Mouse (Mus musculus) MEL (cell line): Measurements from ENCODE around the gene Mog.

Experiments
- BHLHE40 ChIP-seq: IDR thresholded peaks from 2 replicates; pipeline ENCODE4 v1.6.1; 2012; ENCODE audit warnings: low read depth, mild to moderate bottlenecking, inconsistent platforms, low read length, improper control_type of control experiment, borderline replicate concordance
- CTCF ChIP-seq, 3 experiments: IDR thresholded peaks in 2 of 3; conservative IDR thresholded peaks in 1 of 3; 2 replicates each; pipeline ENCODE4 v1.5.1; 2011 to 2012; ENCODE audit warnings: low read length in 3 of 3, low read depth in 2 of 3, mild to moderate bottlenecking in 2 of 3, improper control_type of control experiment in 1 of 3, inconsistent platforms in 1 of 3, mixed read lengths in 1 of 3, moderate library complexity in 1 of 3; ENCODE audit not compliant: control insufficient read depth in 1 of 3, insufficient read depth in 1 of 3, poor library complexity in 1 of 3, severe bottlenecking in 1 of 3
- EP300 ChIP-seq, 2 experiments: IDR thresholded peaks; 2 replicates each; pipeline ENCODE4 v1.6.1; 2011; ENCODE audit warnings: improper control_type of control experiment in 2 of 2, low read length in 2 of 2, low read depth in 1 of 2, mild to moderate bottlenecking in 1 of 2
- MAZ ChIP-seq: IDR thresholded peaks from 2 replicates; pipeline ENCODE4 v1.6.1; 2012; ENCODE audit warnings: low read depth, mild to moderate bottlenecking, inconsistent platforms, low read length, improper control_type of control experiment
- MEF2A ChIP-seq: IDR thresholded peaks from 2 replicates; pipeline ENCODE4 v1.6.1; 2014; ENCODE audit warnings: low read depth, mild to moderate bottlenecking, inconsistent platforms, low read length, improper control_type of control experiment; ENCODE audit not compliant: poor library complexity, insufficient replicate concordance, severe bottlenecking; ENCODE audit errors: extremely low read depth
- MXI1 ChIP-seq: IDR thresholded peaks from 2 replicates; pipeline ENCODE4 v1.6.1; 2011; ENCODE audit warnings: mild to moderate bottlenecking, low read depth, low read length, improper control_type of control experiment
- MYC ChIP-seq: IDR thresholded peaks from 2 replicates; pipeline ENCODE4 v1.6.1; 2011; ENCODE audit warnings: low read depth, mild to moderate bottlenecking, low read length, improper control_type of control experiment, moderate library complexity
- NELFE ChIP-seq: IDR thresholded peaks from 2 replicates; pipeline ENCODE4 v1.6.1; 2011; ENCODE audit warnings: low read depth, low read length, improper control_type of control experiment
- POLR2A ChIP-seq, 2 experiments: IDR thresholded peaks; 2 replicates each; pipeline ENCODE4 v1.6.1; 2011 to 2012; ENCODE audit warnings: low read length in 2 of 2, mild to moderate bottlenecking in 2 of 2, control low read depth in 1 of 2, improper control_type of control experiment in 1 of 2, low read depth in 1 of 2, moderate library complexity in 1 of 2; ENCODE audit not compliant: control insufficient read depth in 1 of 2, insufficient read depth in 1 of 2, poor library complexity in 1 of 2
- ZC3H11A ChIP-seq: IDR thresholded peaks from 2 replicates; pipeline ENCODE4 v1.6.1; 2012; ENCODE audit warnings: low read depth, mild to moderate bottlenecking, inconsistent platforms, low read length, improper control_type of control experiment
- ZNF384 ChIP-seq: IDR thresholded peaks from 2 replicates; pipeline ENCODE4 v1.6.1; 2012; ENCODE audit warnings: low read depth, mild to moderate bottlenecking, inconsistent platforms, low read length, improper control_type of control experiment

DNA sequence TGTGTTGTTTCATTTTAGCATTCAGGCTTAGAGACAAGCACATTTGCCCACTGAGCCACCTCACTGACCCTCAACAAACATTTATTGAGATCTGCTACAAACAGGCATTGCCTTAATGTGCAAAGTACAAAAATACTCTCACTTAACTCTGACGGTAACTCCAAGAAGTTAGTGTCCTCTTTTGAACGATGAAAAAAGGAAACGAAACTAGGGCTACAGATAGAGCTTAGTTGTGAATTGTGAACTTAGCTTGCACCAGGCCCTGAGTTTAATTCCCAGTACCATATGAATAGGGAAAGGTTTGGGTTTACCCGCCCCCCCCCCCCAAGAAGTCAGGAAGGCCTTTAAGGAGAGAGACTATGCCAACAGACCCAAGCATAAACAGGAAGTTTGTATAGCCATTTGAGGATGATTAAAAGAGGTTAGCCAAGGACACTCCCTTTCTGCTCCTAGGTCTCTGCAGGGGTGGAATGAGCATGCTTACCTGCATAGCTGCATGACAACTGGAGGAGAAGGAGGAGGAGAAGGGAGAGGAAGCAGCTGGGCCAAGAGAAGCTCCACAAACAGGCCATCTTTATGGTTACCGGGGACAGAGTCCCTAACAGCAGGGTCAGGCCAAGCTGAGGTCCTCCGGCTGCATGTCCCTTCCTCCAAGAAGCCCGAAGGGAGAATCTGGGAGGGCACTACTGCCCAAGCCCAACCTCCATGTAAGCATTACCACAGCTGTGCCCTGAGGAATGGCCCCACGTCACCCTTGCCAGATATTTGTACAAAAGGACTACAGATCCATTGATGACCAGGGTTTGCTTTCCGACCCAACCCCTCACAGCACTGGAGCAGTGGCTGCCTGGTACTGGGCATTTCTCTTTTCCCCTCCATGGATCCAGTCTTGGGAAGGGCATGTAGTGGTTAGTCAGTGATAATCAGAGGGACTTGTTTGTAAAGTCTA is at the start of gene Mog:
- no peak for TF ChIP-seq POLR2A (IDR thresholded peaks at IDR 0.05; ENCODE audit: control insufficient read depth in 1 of 2, insufficient read depth in 1 of 2, low read depth in 1 of 2, low read length in 2 of 2, poor library complexity in 1 of 2)
- TF ChIP-seq NELFE, result no peak
- TF ChIP-seq BHLHE40, result no peak
- no peak for TF ChIP-seq EP300 (IDR thresholded peaks at IDR 0.05; ENCODE audit: low read depth in 1 of 2, low read length in 2 of 2)
- TF ChIP-seq MXI1, result no peak
- TF ChIP-seq MYC, result no peak
- TF ChIP-seq ZC3H11A, result no peak
- no peak for TF ChIP-seq MEF2A
- TF ChIP-seq ZNF384, result no peak
- no peak for TF ChIP-seq CTCF (IDR thresholded peaks at IDR 0.05 in 2 of 3, conservative IDR thresholded peaks at IDR 0.05 in 1 of 3; ENCODE audit: control insufficient read depth in 1 of 3, insufficient read depth in 1 of 3, low read depth in 2 of 3, low read length in 3 of 3, poor library complexity in 1 of 3, severe bottlenecking in 1 of 3)
- no peak for TF ChIP-seq MAZ
